Mouse (Mus musculus) intestine, embryonic 16.5 days (tissue): ENCODE measurements around the gene Cisd1. TPM values are rescaled to one million over a fixed set of nuclear protein-coding genes. Genes with fewer than 3 reads are reported as not detected.

ENCODE experiments used
- ATAC-seq: fragments of 200-750 bp; cut with Nextera tagmentation; 2 replicates; pipeline ENCODE4 v1.8.0; 2017; ENCODE audit warnings: moderate TSS enrichment, moderate library complexity
- H3K27ac ChIP-seq: fragments of 300-500 bp; sonication (generic); 2 replicates; pipeline ENCODE4 v1.5.1; 2014; ENCODE audit warnings: mild to moderate bottlenecking, low read length
- H3K27me3 ChIP-seq: fragments of 300-500 bp; sonication (generic); replicated peaks from 2 replicates; pipeline ENCODE4 v1.6.1; 2014; ENCODE audit warnings: low read length, control low read depth, mixed read lengths; ENCODE audit not compliant: control insufficient read depth, insufficient read depth
- H3K36me3 ChIP-seq: fragments of 300-500 bp; sonication (generic); 2 replicates; pipeline ENCODE4 v1.6.1; 2014; ENCODE audit warnings: low read length, control low read depth; ENCODE audit not compliant: control insufficient read depth, insufficient read depth
- H3K4me1 ChIP-seq: fragments of 300-500 bp; sonication (generic); 2 replicates; pipeline ENCODE4 v1.6.1; 2014; ENCODE audit warnings: low read length, control low read depth, mixed read lengths; ENCODE audit not compliant: control insufficient read depth, insufficient read depth
- H3K4me2 ChIP-seq: fragments of 300-500 bp; sonication (generic); 2 replicates; pipeline ENCODE4 v1.6.1; 2014; ENCODE audit warnings: low read depth, low read length, control low read depth
- H3K4me3 ChIP-seq: fragments of 300-500 bp; sonication (generic); 2 replicates; pipeline ENCODE4 v1.5.1; 2014; ENCODE audit warnings: mild to moderate bottlenecking, low read length
- H3K9ac ChIP-seq: fragments of 300-500 bp; sonication (generic); 2 replicates; pipeline ENCODE4 v1.6.1; 2014; ENCODE audit warnings: low read depth, low read length
- H3K9me3 ChIP-seq: fragments of 300-500 bp; sonication (generic); 2 replicates; pipeline ENCODE4 v1.6.1; 2016; ENCODE audit warnings: low read length, control low read depth; ENCODE audit not compliant: control insufficient read depth
- WGBS: fragments of 180-500 bp; shearing (Covaris S2); extraction: QIAGEN DNeasy Blood & Tissue Kit; methylation state at CpG from one replicate; pipeline ENCODE4 v1.1.7; 2014; 5-methylcytosine and 5-hydroxymethylcytosine counted together
- polyA plus RNA-seq: library from polyadenylated mRNA; unstranded; fragments of >200 nt; fragmentation: Nextera tagmentation; extraction: Ambion mirVana; gene quantifications from 2 replicates; pipeline ENCODE4 v1.2.1, GENCODE M21; 2015

Cisd1 gene
- polyA plus RNA-seq, 1 experiment from 2014 or later: 134 TPM

DNA sequence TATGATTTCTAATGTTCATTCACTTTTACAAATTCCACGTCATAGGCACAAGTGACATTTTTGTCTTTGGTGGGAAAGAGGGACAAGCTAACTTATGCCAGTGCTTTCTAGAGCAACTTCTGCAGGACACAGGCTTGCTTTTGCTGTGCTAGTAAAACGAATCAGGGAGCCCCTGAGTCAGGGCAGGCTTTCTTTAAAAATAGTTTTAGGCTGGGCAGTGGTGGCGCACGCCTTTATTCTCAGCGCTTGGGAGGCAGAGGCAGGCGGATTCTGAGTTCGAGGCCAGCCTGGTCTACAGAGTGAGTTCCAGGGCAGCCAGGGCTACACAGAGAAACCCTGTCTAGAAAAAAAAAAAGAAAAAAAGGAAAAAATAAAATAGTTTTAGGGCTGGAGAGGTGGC, 12.8 kb downstream of the Cisd1 start:
- 95% methylated on average over 7 of the region's 7 CpGs for WGBS
- ATAC-seq: no peak

GRCm38 (mm10) chr10:71330070-71330469, 14.7 kb downstream of the Cisd1 start:
- Histone ChIP-seq H3K27ac (no peak overlapping the region), H3K4me1 (no peaks in the 10 kb centered on the region), H3K4me2 (no peak overlapping the region), H3K9ac (no peak overlapping the region), H3K4me3 (no peak overlapping the region), H3K36me3 (peaks cover 4% of the 10 kb centered on the region; the same call in 1 of the 2 replicates), H3K27me3 (no peaks in the 10 kb centered on the region), H3K9me3 (no peaks in the 10 kb centered on the region)
- ATAC-seq: no peak
- whole genome bisulfite sequencing: 94% methylated on average over 12 of the region's 12 CpGs

More for the DNA sequence above, 12.8 kb downstream of the Cisd1 start:
- Histone ChIP-seq H3K4me3 (no peak overlapping the region), H3K9me3 (no peaks in the 10 kb centered on the region), H3K9ac (no peak overlapping the region), H3K4me2 (no peak overlapping the region), H3K27ac (no peak overlapping the region), H3K4me1 (no peaks in the 10 kb centered on the region), H3K36me3 (peaks cover 4% of the 10 kb centered on the region; the same call in 1 of the 2 replicates), H3K27me3 (no peaks in the 10 kb centered on the region)

DNA sequence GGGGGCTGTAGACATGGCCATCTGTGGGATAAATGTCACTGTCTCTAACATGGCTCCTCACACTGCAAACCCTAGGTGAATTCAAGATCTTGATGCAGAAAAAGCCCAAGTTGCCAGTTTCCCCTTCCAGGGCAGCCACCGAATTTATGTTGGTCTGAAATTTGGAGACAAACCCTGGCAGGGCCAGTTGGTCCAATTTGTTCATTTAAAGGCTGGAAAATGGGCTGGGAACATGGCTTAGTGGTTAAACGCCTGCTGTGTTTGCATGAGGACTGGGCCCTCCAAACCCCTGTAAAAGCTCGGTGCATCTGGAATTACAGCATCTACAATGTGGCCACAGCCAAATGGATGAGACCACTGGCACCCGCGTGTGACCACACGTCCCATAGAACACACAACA, 15.5 kb downstream of the Cisd1 start:
- WGBS: 94% methylated on average over 6 of the region's 6 CpGs
- Histone ChIP-seq H3K4me2 (no peak overlapping the region), H3K9ac (no peak overlapping the region)

DNA sequence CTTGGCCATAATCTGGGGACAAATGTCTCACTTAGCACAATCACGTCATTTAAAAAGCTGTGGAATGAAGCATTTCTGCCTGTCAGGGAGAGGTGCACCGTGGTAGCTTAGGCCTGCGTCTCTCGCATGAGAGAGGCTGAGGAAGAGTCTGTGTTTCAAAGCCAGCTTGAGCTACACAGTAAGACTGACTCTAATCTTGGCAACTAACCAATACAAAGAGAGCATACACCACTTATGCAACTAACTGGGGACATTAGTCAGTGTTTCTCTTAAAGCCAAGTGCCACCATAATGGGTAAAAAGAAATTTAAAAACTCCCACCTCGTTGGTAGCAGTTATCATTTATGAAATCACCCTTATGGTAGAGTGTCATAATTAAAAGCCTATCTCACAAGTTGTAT, 15.9 kb downstream of the Cisd1 start:
- no peak overlapping the region for H3K9ac ChIP-seq
- no peaks in the 10 kb centered on the region for H3K27me3 ChIP-seq
- no peak for ATAC-seq
- WGBS: 88% methylated on average over 5 of the region's 5 CpGs
- H3K4me1 ChIP-seq: no peaks in the 10 kb centered on the region
- H3K27ac ChIP-seq: no peak overlapping the region
- H3K36me3 ChIP-seq: peaks cover 4% of the 10 kb centered on the region; the same call in 1 of the 2 replicates
- no peak overlapping the region for H3K4me2 ChIP-seq
- H3K9me3 ChIP-seq: no peaks in the 10 kb centered on the region
- H3K4me3 ChIP-seq: no peak overlapping the region

More for the DNA sequence above, 15.5 kb downstream of the Cisd1 start:
- ATAC-seq: no peak
- H3K27me3 ChIP-seq: no peaks in the 10 kb centered on the region
- no peak overlapping the region for H3K27ac ChIP-seq
- no peaks in the 10 kb centered on the region for H3K9me3 ChIP-seq
- H3K4me1 ChIP-seq: no peaks in the 10 kb centered on the region
- peaks cover 4% of the 10 kb centered on the region; the same call in 1 of the 2 replicates for H3K36me3 ChIP-seq
- no peak overlapping the region for H3K4me3 ChIP-seq

GRCm38 (mm10) chr10:71328382-71328781, 16.4 kb downstream of the Cisd1 start:
- Histone ChIP-seq H3K36me3 (peaks cover 4% of the 10 kb centered on the region; the same call in 1 of the 2 replicates), H3K4me3 (no peak overlapping the region), H3K27ac (no peak overlapping the region), H3K27me3 (no peaks in the 10 kb centered on the region), H3K4me2 (no peak overlapping the region), H3K9me3 (no peaks in the 10 kb centered on the region), H3K4me1 (no peaks in the 10 kb centered on the region), H3K9ac (no peak overlapping the region)
- ATAC-seq: no peak
- WGBS: 88% methylated on average over 6 of the region's 6 CpGs

DNA sequence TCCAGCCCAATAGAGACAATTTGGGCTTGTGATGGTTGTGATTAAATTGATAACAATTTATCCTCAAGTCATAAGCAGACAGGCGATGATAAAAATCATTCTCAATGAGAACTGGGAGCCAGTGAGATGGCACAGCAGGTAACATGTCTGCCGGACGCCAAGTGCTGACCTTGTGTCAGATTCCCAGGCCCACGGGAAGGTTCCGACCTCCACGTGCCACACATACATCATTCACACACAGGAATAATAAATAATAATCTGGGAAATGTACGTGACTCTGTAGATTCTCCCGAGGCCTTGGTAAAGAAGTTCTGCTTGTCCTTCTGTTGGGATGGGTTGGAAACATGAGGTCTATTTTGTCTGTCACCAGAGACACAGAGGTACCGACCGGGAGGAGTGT, 17.4 kb downstream of the Cisd1 start:
- no peak for ATAC-seq
- WGBS: 83% methylated on average over 10 of the region's 10 CpGs

GRCm38 (mm10) chr10:71326789-71327188, 18.0 kb downstream of the Cisd1 start:
- Histone ChIP-seq H3K27ac (no peak overlapping the region), H3K9ac (no peak overlapping the region), H3K36me3 (peaks cover 4% of the 10 kb centered on the region; the same call in 1 of the 2 replicates), H3K4me1 (no peaks in the 10 kb centered on the region), H3K27me3 (no peaks in the 10 kb centered on the region), H3K9me3 (no peaks in the 10 kb centered on the region), H3K4me3 (no peak overlapping the region), H3K4me2 (no peak overlapping the region)
- ATAC-seq: peak; percentile 21; the same call in 1 of the 2 replicates
- WGBS: 15% methylated on average over 7 of the region's 7 CpGs

More for the DNA sequence above, 17.4 kb downstream of the Cisd1 start:
- no peaks in the 10 kb centered on the region for H3K9me3 ChIP-seq
- H3K4me2 ChIP-seq: no peak overlapping the region
- H3K27ac ChIP-seq: no peak overlapping the region
- peaks cover 4% of the 10 kb centered on the region; the same call in 1 of the 2 replicates for H3K36me3 ChIP-seq
- no peaks in the 10 kb centered on the region for H3K27me3 ChIP-seq
- no peak overlapping the region for H3K9ac ChIP-seq
- H3K4me1 ChIP-seq: no peaks in the 10 kb centered on the region
- H3K4me3 ChIP-seq: no peak overlapping the region

DNA sequence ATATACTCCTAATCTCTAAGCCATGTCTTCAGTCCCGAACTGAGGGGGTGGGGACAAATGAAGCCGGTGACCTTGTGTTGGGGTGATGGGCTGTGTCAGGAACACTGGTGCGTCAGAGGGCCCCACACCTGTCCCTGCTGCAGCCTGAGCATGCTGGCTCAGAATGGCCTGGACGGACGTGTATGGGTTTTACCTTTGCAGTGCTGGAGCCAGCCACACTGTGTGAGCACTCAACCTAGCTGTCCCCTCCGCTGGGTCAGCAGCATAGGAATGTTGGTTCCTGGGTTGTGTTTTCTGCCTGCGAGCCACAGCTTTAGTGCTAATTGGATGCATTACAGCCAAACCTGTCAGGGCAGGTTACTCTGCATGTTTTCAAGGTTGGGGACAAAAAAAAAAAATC, 18.6 kb downstream of the Cisd1 start:
- no peak overlapping the region for H3K4me3 ChIP-seq
- no peak overlapping the region for H3K4me2 ChIP-seq
- H3K9me3 ChIP-seq: no peaks in the 10 kb centered on the region
- H3K36me3 ChIP-seq: peaks cover 4% of the 10 kb centered on the region; the same call in 1 of the 2 replicates
- WGBS: 66% methylated on average over 7 of the region's 7 CpGs
- H3K27me3 ChIP-seq: no peaks in the 10 kb centered on the region
- no peak overlapping the region for H3K27ac ChIP-seq
- no peak for ATAC-seq
- no peaks in the 10 kb centered on the region for H3K4me1 ChIP-seq
- H3K9ac ChIP-seq: no peak overlapping the region

DNA sequence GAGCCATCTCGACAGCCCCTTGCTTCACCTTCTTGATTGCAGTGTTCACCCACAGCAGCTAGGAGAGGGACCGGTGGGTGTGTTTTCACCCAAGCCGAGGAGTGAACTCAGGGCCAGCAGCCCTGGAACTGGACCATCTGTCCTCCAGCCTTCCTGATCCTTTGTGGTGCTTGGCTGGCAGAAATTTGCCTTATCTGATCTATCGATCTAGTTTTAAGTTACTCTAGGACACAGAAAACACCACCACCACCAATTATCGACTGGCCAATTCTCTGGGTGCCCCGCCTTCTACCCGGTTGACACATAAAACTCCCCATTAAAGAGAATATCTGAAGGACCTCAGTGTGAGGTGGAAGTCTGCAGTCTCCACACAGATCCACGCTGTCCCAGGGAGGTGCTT, 21.1 kb downstream of the Cisd1 start:
- H3K9me3 ChIP-seq: no peaks in the 10 kb centered on the region
- ATAC-seq: no peak
- H3K27me3 ChIP-seq: no peaks in the 10 kb centered on the region
- H3K4me2 ChIP-seq: no peak overlapping the region
- no peak overlapping the region for H3K27ac ChIP-seq
- no peak overlapping the region for H3K4me3 ChIP-seq
- H3K9ac ChIP-seq: no peak overlapping the region
- WGBS: 82% methylated on average over 8 of the region's 8 CpGs
- no peaks in the 10 kb centered on the region for H3K36me3 ChIP-seq
- no peaks in the 10 kb centered on the region for H3K4me1 ChIP-seq

DNA sequence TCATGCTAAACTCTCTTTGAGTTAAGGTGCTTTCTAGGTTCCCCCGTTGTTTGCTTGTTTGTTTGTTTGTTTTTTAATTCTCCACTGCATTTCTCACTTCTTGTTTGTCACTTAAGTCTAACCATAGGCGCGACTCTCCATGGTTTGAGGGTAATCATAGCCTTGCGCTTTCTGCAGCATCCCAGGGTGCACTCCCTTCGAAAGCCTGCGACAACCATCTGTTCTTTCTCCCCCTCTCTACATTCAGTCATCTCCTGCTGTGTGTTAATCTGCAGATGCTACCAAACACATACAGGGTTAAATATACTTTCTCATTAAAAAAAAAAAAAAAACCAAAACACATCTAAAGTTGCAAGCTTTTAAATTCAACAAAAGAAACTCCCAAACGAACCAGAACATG, 28.3 kb downstream of the Cisd1 start:
- H3K27ac ChIP-seq: no peak overlapping the region
- no peak for ATAC-seq
- no peaks in the 10 kb centered on the region for H3K4me1 ChIP-seq
- no peak overlapping the region for H3K4me3 ChIP-seq
- no peak overlapping the region for H3K4me2 ChIP-seq
- H3K27me3 ChIP-seq: no peaks in the 10 kb centered on the region
- H3K36me3 ChIP-seq: no peaks in the 10 kb centered on the region
- 60% methylated on average over 7 of the region's 7 CpGs for WGBS
- H3K9me3 ChIP-seq: no peaks in the 10 kb centered on the region
- H3K9ac ChIP-seq: no peak overlapping the region
